Mouse (Mus musculus) heart, adult 2 months (tissue): ENCODE measurements around the gene Naaladl2.

Experiments used
- CTCF ChIP-seq: fragments of 200-600 bp; IDR thresholded peaks from 2 replicates; pipeline ENCODE4 v1.8.1; 2022; ENCODE audit warnings: antibody characterized with exemption, mild to moderate bottlenecking, moderate library complexity
- EP300 ChIP-seq: fragments of 200-500 bp; IDR thresholded peaks from 2 replicates; pipeline ENCODE4 v1.6.1; 2011; ENCODE audit warnings: low read depth, low read length, control low read depth; ENCODE audit not compliant: insufficient read depth
- POLR2A ChIP-seq: fragments of 200-500 bp; IDR thresholded peaks from 2 replicates; pipeline ENCODE4 v1.6.1; 2011; ENCODE audit warnings: mild to moderate bottlenecking, low read depth, low read length, control low read depth; ENCODE audit not compliant: insufficient read depth

DNA sequence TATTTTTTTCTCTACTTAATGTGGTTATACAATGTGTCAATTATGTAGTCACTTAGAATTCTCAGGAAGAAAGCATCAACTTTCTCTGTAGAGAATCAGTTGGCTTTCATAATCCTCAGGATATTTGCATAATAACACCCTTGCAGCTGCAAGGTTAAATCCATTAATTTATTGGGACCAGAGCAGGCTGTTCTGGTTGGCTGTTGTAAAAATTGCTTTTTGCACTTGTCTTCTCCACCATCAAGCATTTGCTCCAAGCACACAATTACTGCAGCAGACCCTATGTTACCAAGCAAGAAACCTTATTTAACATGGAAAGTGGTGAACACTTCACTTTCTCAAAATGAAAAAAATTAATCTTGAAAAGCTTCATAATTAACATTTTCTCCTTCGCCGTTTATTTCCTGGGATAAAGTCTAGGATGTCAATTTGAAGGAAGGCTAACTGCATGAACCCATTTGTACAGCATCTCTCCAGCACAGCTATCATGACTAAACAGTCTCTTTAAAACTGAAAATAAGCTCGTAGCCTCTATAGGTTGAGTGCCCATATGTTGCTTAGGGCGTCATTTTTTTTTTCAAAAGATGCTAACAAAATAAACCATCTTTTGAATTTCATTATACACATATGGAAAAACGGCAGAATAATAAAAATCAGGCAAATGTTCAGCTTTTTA is 205.4 kb downstream of the Naaladl2 start:
- TF ChIP-seq CTCF (no peak), POLR2A (no peak), EP300 (no peak)
